Mouse (Mus musculus) common myeloid progenitor, adult 5-6 weeks (primary cell): ENCODE measurements around the gene Kcne2. TPM values are rescaled to one million over a fixed set of nuclear protein-coding genes. Genes with fewer than 3 reads are reported as not detected.

Experiments
- ATAC-seq: replicated peaks from 2 replicates; pipeline ENCODE4 v1.8.0; 2016; ENCODE audit warnings: low read depth, mild to moderate bottlenecking, moderate TSS enrichment, inconsistent platforms; ENCODE audit not compliant: poor library complexity, severe bottlenecking
- total RNA-seq: library from RNA; stranded (forward); fragments of 200-1000, 187-1606 nt; gene quantifications from 2 replicates; pipeline ENCODE4 v1.2.3, GENCODE M21; 2017

Kcne2 gene
- total RNA-seq, 1 experiment from 2014 or later, result not detected

GRCm38 (mm10) chr16:92307947-92308346 lies 15.8 kb downstream of the Kcne2 start:
- no peak for ATAC-seq

GRCm38 (mm10) chr16:92309126-92309525 lies 16.9 kb downstream of the Kcne2 start:
- ATAC-seq, result no peak

- ATAC-seq, result peak; percentile 88
Measured at GRCm38 (mm10) chr16:92313953-92314741, 22.0 kb downstream of the Kcne2 start.

GRCm38 (mm10) chr16:92316049-92316738 lies 24.0 kb downstream of the Kcne2 start:
- no peak for ATAC-seq

GRCm38 (mm10) chr16:92319353-92320109 lies 27.3 kb downstream of the Kcne2 start:
- ATAC-seq, result peak; percentile 98

GRCm38 (mm10) chr16:92320361-92320760 lies 28.2 kb downstream of the Kcne2 start:
- ATAC-seq, result no peak

- no peak for ATAC-seq
Measured at GRCm38 (mm10) chr16:92321341-92321740, 29.2 kb downstream of the Kcne2 start, which contains the start of gene Fam243. Gene Fam243 (minus strand): TSS chr16:92321441.

GRCm38 (mm10) chr16:92324309-92325061 lies 32.3 kb downstream of the Kcne2 start:
- ATAC-seq, result no peak

GRCm38 (mm10) chr16:92325062-92325406 lies 32.8 kb downstream of the Kcne2 start:
- no peak for ATAC-seq

- ATAC-seq, result no peak
Measured at GRCm38 (mm10) chr16:92327911-92328310, 35.7 kb downstream of the Kcne2 start.

GRCm38 (mm10) chr16:92330966-92331365 lies 38.8 kb downstream of the Kcne2 start:
- ATAC-seq, result 0 out of 2 replicates have a peak, but pooled peaks have one; percentile 11

GRCm38 (mm10) chr16:92334600-92334999 lies 42.4 kb downstream of the Kcne2 start:
- ATAC-seq, result no peak

- peak; percentile 76 for ATAC-seq
Measured at GRCm38 (mm10) chr16:92336280-92336679, 44.1 kb downstream of the Kcne2 start.

GRCm38 (mm10) chr16:92340612-92341511 lies 48.7 kb downstream of the Kcne2 start:
- ATAC-seq, result peak; percentile 79

GRCm38 (mm10) chr16:92345177-92345576 lies 53.0 kb downstream of the Kcne2 start:
- ATAC-seq, result peak; percentile 43; the same call in 1 of the 2 replicates

GRCm38 (mm10) chr16:92346297-92346916 lies 54.2 kb downstream of the Kcne2 start:
- ATAC-seq, result no peak
